8 mouse cellular contexts compared by ENCODE assay signal in the genomic region with DNA sequence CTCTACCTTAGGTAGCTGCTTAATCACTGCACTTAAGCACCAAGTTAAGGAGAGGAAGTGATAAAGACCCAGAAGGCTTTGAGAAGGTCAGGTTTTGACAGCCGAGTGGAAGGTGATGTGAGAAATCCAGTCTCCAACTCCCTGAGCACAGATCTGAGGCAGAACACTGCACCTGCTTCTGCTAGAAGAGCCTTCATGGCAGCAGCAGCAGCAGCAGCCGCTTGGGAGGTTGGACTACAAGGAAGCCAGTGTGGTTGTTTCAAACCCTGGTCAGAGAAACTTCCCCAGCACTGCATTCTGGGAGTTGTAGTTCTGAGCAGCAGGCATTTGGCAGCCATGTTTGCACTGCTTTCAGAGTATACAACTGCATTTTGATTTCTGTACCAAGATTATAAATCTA.
DNase-seq lines count a peak whose midpoint lies in the region; ATAC-seq and TF ChIP-seq lines count a peak whose summit lies in the region.

No protein-coding gene starts in this region.

- H3K4me2 ChIP-seq in forebrain, postnatal 0 days (ENCODE audit: low read depth), result peak overlapping the region; percentile 21
- peak overlapping the region; percentile 46 for H3K4me2 ChIP-seq in hindbrain, embryonic 15.5 days

- H3K9me3 ChIP-seq in forebrain, postnatal 0 days (ENCODE audit: low read length), result no peaks in the 10 kb centered on the region
- no peaks in the 10 kb centered on the region for H3K9me3 ChIP-seq in hindbrain, embryonic 15.5 days

- H3K27ac ChIP-seq in bone marrow macrophage, adult 2 months (ENCODE audit: insufficient read depth, low read depth, low read length), result no peak overlapping the region
- peak overlapping the region; percentile 46; the same call in 1 of the 2 replicates for H3K27ac ChIP-seq in forebrain, postnatal 0 days (ENCODE audit: low read depth, low read length)
- H3K27ac ChIP-seq in hindbrain, embryonic 15.5 days (replicated peaks), result peak overlapping the region; percentile 81

- 0 out of 2 replicates have a peak overlapping the region, but pooled peaks have one; percentile 2 for H3K9ac ChIP-seq in forebrain, postnatal 0 days
- peak overlapping the region; percentile 31; the same call in 1 of the 2 replicates for H3K9ac ChIP-seq in hindbrain, embryonic 15.5 days

- peak; percentile 73 for ATAC-seq in forebrain, postnatal 0 days
- ATAC-seq in hindbrain, embryonic 15.5 days (ENCODE audit: low FRiP score, low read depth), result peak; percentile 79
- ATAC-seq in megakaryocyte, adult 5-6 weeks (ENCODE audit: poor library complexity, severe bottlenecking), result peak; percentile 92

- no peaks in the 10 kb centered on the region for H3K36me3 ChIP-seq in forebrain, postnatal 0 days (ENCODE audit: insufficient read depth)
- H3K36me3 ChIP-seq in hindbrain, embryonic 15.5 days, result no peaks in the 10 kb centered on the region

- peaks cover 21% of the 10 kb centered on the region for H3K4me1 ChIP-seq in bone marrow macrophage, adult 2 months (ENCODE audit: control insufficient read depth, insufficient read depth, low read length)
- H3K4me1 ChIP-seq in forebrain, postnatal 0 days (ENCODE audit: insufficient read depth), result peaks cover 2% of the 10 kb centered on the region; the same call in 1 of the 2 replicates
- H3K4me1 ChIP-seq in hindbrain, embryonic 15.5 days (replicated peaks), result peaks cover 23% of the 10 kb centered on the region

- intact Hi-C loops in left cerebral cortex, postnatal 14 days (cut with DNase I), result loop anchor here (10.0 kb wide), 1 partner anchor 162 kb away; no protein-coding TSS in a partner anchor

- H3K4me3 ChIP-seq in bone marrow macrophage, adult 2 months (ENCODE audit: insufficient read depth, low read length), result peak overlapping the region; percentile 43
- peak overlapping the region; percentile 10; the same call in 1 of the 2 replicates for H3K4me3 ChIP-seq in forebrain, postnatal 0 days (ENCODE audit: low read depth, low read length)
- peak overlapping the region; percentile 22; the same call in 1 of the 2 replicates for H3K4me3 ChIP-seq in hindbrain, embryonic 15.5 days

- H3K27me3 ChIP-seq in forebrain, postnatal 0 days (ENCODE audit: insufficient read depth, low read length), result no peaks in the 10 kb centered on the region
- H3K27me3 ChIP-seq in hindbrain, embryonic 15.5 days, result no peaks in the 10 kb centered on the region

- TF ChIP-seq POLR2A in bone marrow macrophage, adult 2 months (IDR thresholded peaks at IDR 0.05; ENCODE audit: borderline replicate concordance, low read depth, low read length), result no peak

- DNase-seq in CD8-positive naive resting alpha-beta T cell, adult 2 months (ENCODE audit: low read depth in 2 of 2, low spot score in 2 of 2), result peak; percentile 30 to 60
- peak; percentile 83 for DNase-seq in forebrain, postnatal 0 days
- DNase-seq in left cerebral cortex, postnatal 14 days (ENCODE audit: low spot score in 2 of 2), result peak; percentile 79 to 81
- DNase-seq in right cerebral cortex, postnatal 25 days, result peak; percentile 66
- no peak for DNase-seq in ovary, postnatal 36 days (ENCODE audit: low spot score)

- 18% methylated on average over 2 of the region's 2 CpGs for WGBS in forebrain, postnatal 0 days
- 14% methylated on average over 2 of the region's 2 CpGs for WGBS in hindbrain, embryonic 15.5 days

- TF ChIP-seq CTCF in bone marrow macrophage, adult 2 months (IDR thresholded peaks at IDR 0.05; ENCODE audit: low read depth, low read length), result no peak
- no peak for TF ChIP-seq CTCF in forebrain, postnatal 0 days (IDR thresholded peaks at IDR 0.05; ENCODE audit: low read depth)
